Mouse (Mus musculus) A20 (cell line): Measurements from ENCODE around the gene Dclk1.

Experiments
- DNase-seq: peaks from one replicate; pipeline ENCODE4 v3.0.0-alpha.2; 2011; ENCODE audit warnings: low read depth, low spot score

The Dclk1 gene

GRCm38 (mm10) chr3:55397752-55398693, 155.9 kb downstream of the Dclk1 start:
- no peak for DNase-seq

DNA sequence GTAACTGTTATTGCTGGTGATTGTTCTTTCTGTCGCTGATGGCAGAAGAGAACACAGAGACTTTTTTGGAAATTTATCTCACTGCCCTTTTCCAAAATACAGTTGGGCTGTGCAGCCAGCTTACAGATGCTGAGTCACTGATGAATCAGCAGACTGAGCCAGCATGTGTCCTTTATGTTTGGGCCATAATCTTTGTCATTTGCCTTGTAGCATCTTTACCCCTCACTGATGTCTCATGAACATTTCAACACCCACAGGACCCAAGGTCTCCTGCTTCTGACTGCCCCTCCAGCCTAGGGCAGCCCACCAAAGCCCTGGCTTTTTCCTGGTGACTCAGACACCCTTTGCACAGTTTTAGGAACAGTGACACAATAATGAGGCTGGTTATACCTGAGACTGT, 159.1 kb downstream of the Dclk1 start:
- DNase-seq, result no peak

- no peak for DNase-seq
These were observed 162.6 kb downstream of the Dclk1 start for GRCm38 (mm10) chr3:55404751-55405150.

- DNase-seq, result no peak
These were observed 164.5 kb downstream of the Dclk1 start for GRCm38 (mm10) chr3:55406616-55407015.

GRCm38 (mm10) chr3:55411547-55411946, 169.4 kb downstream of the Dclk1 start:
- DNase-seq, result peak; percentile 31

DNA sequence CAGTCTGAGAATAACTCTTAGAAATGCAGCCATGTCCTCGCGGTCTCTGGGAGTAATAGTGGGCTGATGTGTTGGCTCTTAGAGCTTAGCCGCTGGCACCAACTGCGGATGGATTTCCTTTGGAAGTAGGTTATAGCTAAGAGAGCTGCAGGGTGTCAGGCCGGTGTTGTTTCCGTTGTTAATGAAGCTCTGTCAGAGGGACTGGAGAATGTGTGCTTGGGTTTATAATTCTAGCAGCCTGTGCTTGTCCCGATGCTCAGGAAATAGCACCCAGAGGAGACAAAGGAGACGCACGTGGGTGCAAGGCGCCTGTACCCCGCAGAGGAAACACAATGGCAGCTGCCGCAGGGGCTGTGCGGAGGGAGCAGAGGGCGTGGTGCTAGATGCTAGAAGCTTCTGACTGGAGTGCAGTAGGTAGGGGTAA, 173.4 kb downstream of the Dclk1 start:
- DNase-seq, result no peak

- DNase-seq, result no peak
These were observed 176.7 kb downstream of the Dclk1 start for GRCm38 (mm10) chr3:55418845-55419244.

DNA sequence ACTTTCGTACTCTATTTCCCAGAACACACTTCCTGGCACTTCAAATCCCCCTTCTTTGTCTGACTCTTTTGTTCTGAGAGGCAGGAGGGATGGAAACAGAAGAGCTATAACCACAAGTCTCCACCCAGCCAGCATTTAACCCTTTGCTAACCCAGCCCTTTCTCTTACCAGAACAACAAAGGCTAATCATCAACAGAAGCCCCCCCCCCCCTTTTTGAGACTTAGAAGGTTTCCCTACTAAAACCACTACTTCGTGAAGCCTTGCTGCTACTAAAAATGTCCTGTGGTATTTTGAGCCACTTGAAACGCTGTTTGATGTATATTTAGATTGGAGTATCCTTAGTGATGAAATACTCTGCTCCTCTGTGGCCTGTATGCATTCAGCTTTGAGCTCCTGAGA, 177.2 kb downstream of the Dclk1 start:
- DNase-seq, result no peak

GRCm38 (mm10) chr3:55420436-55421083, 178.4 kb downstream of the Dclk1 start:
- DNase-seq, result no peak

DNA sequence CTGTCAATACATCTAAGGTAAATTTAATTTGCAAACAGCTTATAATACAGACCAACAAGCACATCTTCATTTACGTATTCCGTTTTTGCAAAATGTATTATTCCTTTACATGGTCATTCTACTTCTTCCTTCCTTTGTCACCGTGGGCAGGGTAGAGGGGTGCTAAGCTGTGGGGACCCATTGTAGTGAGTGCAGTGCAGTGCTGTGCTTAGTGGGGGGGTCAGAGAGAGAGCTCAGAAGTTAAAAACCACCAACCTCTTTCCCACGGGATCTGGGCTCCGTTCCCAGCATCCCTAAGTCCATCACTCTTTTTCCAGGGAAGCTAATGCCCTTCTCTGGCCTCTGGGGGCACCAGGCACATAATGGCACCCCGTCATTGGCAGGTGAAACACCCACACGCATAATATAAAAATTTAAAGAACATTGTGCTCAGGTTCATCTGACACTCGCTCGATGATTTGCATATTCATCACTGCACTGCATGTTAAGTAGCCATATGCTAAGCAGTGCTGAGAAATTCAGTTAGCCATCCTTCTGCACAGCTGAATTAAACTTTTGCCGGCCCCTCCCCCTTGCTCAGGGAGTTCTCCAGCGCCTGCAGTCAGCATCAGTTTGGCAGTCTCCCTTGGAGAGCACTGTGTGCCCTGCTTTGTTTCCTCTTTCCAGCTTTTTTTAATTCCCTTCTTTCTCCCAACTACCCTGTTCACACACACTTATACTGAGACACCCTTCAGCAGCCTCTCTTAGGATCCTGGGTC, 181.7 kb downstream of the Dclk1 start:
- no peak for DNase-seq

- DNase-seq, result no peak
These were observed 187.9 kb downstream of the Dclk1 start for GRCm38 (mm10) chr3:55430022-55430549.

GRCm38 (mm10) chr3:55431223-55431622, 189.1 kb downstream of the Dclk1 start:
- no peak for DNase-seq

DNA sequence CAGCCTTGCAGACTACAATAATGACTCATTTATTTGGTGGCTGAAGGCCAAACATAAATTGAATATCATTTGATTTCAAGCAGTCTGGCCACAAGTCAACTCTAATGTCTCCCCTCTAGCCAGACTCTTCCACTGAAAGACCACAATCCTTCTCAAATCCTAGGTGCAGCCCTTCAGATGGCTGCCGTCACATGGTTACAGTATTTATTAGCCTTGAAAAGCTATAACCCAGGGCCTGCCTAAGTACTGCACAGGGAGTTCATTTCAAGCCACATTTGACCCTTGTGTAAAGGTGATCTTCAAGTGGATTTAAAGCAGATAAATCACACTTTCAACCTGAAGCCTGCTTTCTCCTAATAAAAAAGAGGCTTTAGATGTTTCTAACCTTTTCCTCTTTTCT, 192.1 kb downstream of the Dclk1 start:
- no peak for DNase-seq

- DNase-seq, result no peak
These were observed 196.8 kb downstream of the Dclk1 start for GRCm38 (mm10) chr3:55438824-55439446.

GRCm38 (mm10) chr3:55440342-55440741, 198.2 kb downstream of the Dclk1 start:
- DNase-seq, result no peak

DNA sequence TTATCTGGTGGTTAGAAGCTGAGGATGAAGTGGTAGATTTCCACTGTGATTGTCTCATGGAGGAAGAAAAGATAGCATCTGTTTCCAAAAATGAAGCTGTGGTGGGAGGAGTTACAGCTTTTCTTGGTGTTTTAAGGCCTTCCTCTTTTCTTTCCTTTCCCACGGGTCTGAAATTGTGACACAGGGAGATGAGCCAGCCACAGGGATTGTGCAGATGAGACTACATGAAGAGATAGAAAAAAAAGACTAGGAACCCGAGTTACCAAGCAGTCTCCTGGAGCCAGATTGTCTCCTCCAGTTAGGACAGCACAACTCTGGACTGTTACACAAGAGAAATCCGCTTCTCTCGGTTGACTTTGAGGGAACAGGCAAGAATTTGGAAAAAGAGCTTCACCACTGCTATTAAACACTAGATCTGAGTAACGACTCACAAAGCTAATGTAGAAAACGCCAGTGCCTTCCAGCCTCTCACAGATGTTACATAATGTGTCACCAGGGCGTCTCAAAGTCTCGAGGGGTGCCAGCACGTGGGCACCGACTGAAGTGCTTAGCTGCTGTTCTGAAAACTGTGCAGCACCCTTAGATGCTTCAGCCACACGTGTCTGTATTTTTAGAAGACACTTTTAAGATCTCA, 200.0 kb downstream of the Dclk1 start:
- no peak for DNase-seq

DNA sequence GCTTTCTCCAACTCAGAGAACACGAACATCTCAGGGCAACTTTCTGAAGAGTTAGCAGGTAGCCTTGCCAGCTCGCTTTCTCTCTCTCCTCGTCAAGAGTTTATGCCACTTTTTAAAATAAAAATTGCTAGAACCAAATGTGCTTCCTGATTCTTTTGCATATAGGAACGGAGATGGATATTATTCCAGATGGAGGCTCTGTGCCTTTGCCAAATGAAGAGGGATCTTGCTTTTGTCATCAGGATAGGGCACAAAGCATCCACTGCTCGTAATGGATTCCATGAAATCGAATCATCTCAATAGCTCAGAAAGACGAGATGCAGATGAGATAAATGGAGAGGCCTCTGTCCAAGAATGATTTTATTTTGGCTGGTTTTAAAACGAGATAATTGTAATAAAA, 201.1 kb downstream of the Dclk1 start:
- no peak for DNase-seq

GRCm38 (mm10) chr3:55443725-55444124, 201.6 kb downstream of the Dclk1 start:
- DNase-seq, result no peak

DNA sequence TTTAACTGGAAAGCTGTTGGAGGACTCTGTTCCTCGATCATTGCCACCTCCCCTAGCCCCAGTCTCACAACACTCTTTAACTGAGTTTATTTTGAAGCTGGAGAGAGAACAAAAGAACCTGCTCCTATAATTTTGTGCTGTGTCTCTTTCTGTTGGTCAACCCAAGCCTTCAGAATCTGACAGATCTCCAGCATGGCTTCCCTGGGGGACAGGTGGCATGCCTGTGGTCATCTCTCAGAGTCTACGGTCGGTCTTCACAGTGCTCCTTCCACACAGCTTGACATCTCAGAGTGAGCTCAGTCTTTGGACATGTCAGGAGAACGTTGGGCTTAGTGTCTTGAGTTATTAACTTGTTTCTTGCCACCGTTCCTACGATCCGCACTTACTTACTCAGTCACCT, 204.5 kb downstream of the Dclk1 start:
- DNase-seq, result no peak

DNA sequence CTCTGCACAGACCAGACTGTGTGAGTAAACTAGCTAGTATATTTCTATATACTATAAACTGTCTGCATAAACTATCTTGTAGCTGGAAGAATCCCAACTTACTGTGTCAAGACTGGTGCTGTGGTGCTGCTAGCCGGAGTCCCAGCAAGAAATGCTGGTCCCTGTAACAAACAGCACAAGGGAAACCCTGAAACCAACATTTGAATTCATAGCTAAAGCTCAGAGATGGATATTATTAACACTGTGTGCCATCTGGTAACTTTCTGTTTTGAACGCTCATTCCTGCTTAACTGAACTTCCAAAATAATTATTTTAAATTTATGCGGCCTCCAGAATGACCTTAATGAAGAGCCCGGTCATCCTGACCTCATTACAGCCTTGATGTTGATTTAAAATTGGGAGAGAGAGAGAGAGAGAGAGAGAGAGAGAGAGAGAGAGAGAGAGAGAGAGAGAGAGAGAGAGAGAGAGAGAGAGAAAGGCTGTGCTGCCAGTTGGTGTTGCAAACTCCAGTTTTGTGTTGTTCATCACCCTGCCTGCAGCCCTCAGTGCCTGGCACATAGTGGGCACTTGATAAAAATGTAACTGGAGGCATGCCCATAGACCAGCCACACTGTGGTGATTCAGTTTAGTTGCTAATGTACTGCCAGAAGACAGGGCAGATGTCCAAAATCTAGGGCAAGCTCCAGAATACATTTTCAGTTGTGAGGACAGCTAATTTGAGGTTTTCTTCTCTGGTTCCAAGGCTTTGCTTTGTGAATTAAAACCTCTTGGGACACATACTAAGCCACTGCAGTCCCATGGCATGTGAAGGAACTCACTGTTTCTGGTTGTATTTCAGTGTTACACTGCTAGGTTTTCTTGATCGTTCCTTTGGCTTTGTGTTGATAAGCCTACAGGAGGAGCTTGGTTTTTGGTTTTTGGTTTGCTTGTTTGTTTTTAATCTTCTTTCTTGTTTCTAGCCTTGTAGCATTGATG, 205.6 kb downstream of the Dclk1 start:
- DNase-seq, result no peak
